Mouse (Mus musculus): ENCODE measurements around the gene Mgea5.
A peak's percentile ranks its signal among the peaks of the same experiment; 100 is the strongest.

The Mgea5 gene

GRCm38 (mm10) chr19:45796061-45796556, 12.5 kb upstream of the Mgea5 start:
- no peak for DNase-seq (ENCODE audit: low spot score in 2 of 2)

DNA sequence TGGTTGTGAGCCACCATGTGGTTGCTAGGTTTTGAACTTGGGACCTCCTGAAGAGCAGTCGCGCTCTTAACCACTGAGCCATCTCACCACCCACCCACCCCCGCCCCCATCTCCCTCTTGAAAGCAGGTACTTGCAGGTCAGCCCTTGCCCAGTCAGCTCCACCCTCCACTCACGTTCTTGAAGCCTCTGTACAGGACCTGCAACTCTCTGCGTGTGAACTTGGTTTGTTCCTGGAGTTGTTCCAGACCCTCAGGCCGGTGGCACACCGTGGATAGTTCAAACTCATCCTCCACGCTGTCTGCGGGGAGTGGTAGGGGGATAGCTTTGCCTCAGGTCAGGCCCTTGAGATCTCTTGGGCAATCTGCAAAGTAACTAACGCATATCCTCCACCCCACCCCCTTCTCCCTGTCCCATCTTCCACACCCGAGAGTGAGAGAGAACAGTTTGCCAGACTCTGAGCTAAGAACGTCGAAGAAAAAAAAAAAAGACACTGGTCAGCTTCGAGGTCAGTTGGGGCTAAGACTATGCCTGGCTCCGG, 11.8 kb upstream of the Mgea5 start:
- no peak for DNase-seq (ENCODE audit: low spot score in 2 of 2)

GRCm38 (mm10) chr19:45794718-45795117, 11.1 kb upstream of the Mgea5 start:
- DNase-seq (ENCODE audit: low spot score in 2 of 2): no peak

- DNase-seq (ENCODE audit: low spot score in 2 of 2): no peak
These were observed 8.8 kb upstream of the Mgea5 start for GRCm38 (mm10) chr19:45792404-45792803.

DNA sequence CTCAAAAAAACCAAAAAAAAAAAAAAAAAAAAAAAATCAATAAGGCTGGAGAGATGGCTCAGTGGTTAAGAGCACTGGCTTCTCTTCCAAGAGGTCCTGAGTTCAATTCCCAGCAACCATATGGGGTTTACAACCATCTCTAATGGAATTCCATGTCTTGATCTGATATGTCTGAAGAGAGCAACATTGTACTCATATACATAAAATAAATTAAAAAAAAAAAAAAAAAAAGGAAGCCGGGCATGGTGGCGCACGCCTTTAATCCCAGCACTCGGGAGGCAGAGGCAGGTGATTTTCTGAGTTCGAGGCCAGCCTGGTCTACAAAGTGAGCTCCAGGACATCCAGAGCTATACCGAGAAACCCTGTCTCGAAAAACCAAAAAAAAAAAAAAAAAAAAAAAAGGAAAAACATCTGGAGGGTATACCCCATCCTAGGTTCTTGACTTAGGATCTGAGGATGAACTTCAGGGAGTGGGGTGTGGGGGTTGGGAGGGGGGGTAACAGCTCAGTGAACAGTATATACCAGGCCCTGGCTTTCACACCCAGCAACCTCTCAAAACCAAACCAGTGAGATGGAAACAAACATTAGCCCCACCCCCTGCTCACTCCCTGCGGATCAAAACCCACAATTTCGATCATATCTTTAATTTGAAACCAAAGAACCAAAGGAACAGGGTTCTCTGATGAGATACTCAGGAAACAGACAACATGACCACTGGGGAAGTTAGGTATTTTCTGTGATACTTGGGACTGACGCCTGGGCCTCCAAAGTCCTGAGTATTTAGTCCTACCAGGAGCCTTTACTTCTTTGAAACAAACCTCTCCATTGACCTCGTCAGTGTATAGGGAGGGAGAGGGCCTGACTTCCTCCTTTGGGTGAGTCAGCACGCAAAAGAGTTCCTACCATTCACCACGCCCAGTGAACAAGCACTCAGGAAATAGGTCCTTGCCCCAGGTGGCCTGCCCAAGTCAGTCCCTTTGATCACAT, 6.5 kb upstream of the Mgea5 start:
- DNase-seq (ENCODE audit: low spot score in 2 of 2): no peak

DNA sequence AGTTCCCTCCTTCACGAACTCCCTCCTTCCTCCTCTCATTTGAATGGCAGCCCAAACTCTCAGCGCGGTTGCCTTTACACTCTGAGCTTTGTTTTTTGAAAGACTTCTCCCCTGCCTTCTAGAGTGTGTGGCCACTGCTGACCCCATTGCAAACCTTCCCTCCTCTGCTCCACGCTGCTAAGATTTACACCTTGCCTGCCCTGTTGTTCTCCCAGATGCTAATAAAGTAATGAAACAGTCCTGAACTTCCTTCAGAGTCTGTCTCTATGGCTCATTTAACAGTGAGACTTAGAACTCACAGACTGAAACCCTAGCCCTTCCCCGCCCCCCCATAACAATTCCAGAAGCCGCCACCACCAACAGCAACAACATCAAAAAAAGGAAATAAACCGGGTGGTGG, 5.7 kb upstream of the Mgea5 start:
- DNase-seq (ENCODE audit: low spot score in 2 of 2): no peak

DNA sequence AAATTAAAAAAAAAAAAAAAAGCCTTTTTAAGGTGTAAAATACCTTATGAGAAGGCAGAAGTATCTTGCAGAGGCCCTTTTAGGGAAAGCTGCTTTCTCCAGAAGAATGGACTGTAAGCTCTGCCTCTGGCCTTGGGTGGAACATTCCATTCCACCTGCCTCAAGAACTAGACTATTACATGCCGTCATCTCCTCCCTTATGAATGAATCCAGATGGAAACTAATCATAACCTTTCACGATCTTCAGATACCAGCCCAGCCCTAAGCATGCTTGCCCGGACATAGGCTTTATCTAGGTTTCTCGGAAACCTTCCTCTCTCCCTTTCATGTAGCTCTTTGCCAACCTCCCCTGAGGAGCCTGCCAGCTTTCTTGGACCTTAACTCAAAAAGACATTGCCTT, 4.7 kb upstream of the Mgea5 start:
- no peak for DNase-seq (ENCODE audit: low spot score in 2 of 2)

- no peak for DNase-seq (ENCODE audit: low spot score in 2 of 2)
These were observed 3.8 kb upstream of the Mgea5 start for GRCm38 (mm10) chr19:45787450-45787849.

- DNase-seq (ENCODE audit: low spot score in 2 of 2): no peak
These were observed 1.8 kb upstream of the Mgea5 start for GRCm38 (mm10) chr19:45785470-45785869.

GRCm38 (mm10) chr19:45783933-45784576, 418 bp upstream of the Mgea5 start:
- no peak for DNase-seq (ENCODE audit: low spot score in 2 of 2)

- peak; percentile 51 to 59 for DNase-seq (ENCODE audit: low spot score in 2 of 2)
These were observed 1.2 kb downstream of the Mgea5 start for GRCm38 (mm10) chr19:45782315-45783001.

DNA sequence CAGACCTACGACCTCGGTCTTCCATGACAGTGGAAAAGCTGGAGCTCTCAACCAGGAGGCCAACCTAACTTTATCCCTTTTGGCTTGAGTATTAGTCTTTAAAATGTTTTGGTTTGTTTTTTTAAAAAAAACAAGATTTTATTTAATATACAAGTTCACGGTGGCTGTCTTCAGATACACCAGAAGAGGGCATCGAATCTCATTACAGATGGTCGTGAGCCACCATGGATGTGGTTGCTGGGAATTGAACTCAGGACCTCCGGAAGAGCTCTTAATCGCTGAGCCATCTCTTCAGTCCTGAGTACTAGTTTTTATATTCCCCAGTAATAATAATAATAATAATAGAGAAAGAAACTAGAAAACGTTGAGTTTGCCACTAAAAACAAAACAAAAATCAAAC, 2.0 kb downstream of the Mgea5 start:
- no peak for DNase-seq (ENCODE audit: low spot score in 2 of 2)

GRCm38 (mm10) chr19:45780350-45780915, 3.2 kb downstream of the Mgea5 start:
- DNase-seq (ENCODE audit: low spot score in 2 of 2): no peak

DNA sequence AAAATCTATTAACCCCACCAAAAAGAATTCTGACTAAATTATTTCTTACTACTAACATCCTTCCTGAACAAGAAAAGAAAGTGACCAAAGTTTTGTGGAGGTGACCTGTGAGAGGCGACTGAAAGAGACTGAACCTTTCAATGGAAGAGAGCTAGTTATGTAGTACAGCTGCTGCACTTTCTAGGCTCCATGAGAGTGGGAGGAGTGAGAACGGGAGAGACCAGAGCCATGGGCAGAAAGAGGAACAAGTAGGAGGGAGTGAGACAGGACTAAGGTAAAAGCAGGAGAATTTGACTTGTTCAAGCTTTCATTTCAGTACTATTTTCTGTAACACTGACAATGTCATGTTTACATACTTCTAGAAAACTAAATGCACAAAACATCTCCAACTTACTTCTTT, 8.2 kb downstream of the Mgea5 start:
- peak; percentile 19 to 59 for DNase-seq (ENCODE audit: low spot score in 2 of 2)

GRCm38 (mm10) chr19:45771501-45771900, 12.1 kb downstream of the Mgea5 start:
- DNase-seq (ENCODE audit: low spot score in 2 of 2): no peak

DNA sequence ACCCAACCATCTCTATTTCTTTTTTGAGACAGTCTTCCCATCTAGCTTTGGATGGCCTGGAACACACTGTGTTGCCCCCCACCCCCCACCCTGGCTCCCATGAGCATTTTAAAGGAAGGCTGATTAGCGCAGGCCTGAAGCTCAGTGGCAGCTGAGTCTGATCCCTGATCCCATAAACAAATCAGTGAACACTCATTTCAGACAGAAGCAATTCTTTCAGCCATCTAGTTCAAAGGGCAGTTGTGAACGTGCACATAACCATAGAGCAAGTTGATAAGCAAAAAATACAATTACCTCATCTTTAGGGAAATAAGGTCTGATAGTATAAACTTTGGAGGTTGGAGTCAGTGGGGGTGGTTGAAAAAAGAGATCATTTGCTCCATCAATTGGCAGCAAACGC, 22.8 kb downstream of the Mgea5 start:
- DNase-seq (ENCODE audit: low spot score in 2 of 2): no peak

DNA sequence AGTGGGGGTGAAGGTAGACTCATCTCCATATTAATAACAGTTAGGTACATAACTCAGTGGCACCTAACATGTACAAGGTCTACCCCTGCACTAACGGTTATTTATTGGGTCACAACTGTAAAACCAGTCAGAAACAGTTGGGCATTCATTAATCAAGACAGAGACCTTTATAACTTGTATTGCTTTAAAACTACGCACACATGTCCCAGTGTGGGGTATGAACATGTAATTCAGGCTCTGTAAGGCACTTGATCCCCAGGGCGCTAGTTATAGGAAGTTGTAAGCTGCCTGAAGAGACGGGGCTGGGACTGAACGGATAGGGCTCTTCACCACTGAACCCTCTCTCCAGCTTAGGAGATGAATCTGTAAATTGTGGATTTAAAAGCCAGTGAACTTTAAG, 25.0 kb downstream of the Mgea5 start:
- DNase-seq (ENCODE audit: low spot score in 2 of 2): no peak

GRCm38 (mm10) chr19:45753551-45753950, 30.1 kb downstream of the Mgea5 start:
- DNase-seq (ENCODE audit: low spot score in 2 of 2): no peak

DNA sequence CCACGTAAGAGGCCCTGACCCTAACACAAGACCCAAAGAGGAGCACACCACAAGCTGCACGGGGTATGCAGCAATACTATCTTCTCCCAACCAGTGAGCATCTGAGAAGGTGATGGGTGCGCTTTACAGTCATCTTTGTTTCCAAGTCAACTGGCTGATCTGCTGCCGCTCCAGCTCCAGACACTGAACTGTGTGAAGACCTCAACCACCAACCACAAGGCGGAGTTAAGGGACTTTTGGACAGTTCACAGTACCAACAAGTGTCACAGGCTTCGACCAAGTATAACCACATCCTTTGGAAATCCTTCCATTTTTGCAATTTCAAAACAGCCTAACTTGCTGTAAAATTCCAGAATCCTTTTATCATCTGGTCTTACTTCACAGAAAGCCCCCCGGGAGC, 31.8 kb downstream of the Mgea5 start:
- DNase-seq (ENCODE audit: low spot score in 2 of 2): no peak

DNA sequence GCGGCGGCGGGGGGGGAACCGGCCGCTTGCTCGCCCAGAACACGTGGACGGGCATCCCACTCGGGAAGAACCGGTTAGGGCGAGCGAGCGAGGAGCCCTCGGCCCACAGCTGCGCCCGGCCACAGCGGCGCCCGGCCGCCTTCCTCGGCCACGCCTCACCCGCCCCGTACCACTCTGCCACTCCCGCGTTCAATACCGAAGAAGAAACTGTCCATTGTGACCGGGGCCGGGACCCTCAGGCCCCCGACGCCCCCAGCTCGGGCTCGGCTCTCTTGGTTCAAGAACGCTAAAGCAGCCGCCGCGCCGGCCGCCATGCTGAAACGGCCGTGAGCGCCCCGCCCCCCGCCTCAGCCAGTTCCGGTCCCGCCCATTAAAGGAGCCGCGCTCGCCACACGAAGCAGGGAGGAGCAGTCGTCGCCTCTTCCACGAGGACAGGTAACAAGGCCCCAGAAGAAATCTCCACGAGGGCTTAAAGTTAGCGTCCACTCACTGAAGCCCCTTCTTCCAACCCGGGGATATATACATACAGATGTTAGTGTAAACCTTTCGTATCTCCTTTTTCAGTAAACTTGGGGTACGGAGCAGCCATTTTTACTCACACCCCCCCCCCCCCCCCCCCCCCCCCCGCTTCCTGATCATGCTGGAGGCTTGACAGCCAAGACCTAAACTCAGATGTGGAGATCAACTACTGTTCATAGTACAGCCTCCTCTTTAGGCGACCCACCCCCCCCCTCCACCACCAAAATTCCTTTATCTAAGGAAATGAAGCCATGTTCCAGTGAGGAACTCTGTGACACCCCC, 34.2 kb downstream of the Mgea5 start, which contains the start of gene Npm3:
Gene Npm3, minus strand, starts transcription at position 349 of the 801 bp plus-strand sequence.
- peak; percentile 68 to 72 for DNase-seq (ENCODE audit: low spot score in 2 of 2)

Measured in frontal cortex, postnatal 36 days (tissue).